In the genomic region with DNA sequence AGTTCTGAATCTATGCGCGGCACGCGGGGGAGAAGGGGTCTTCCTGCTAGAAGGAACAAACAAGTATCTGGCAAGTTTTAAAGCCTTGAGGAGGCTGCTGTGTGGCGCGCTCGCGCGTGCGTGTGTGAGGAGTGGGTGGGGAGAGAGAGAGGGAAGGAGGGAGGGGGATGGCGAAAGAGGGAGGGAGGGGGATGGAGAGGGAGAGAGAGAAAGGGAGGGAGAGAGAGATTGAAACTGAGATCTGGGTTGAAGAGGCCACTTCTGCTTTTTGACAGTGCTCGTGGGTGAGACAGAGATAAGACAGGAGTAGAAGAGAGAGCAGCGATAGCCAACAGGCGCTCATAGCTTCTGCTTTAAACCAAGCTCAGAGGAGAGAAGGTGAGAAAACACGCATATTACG, we compare ENCODE assay signal across 12 mouse cellular contexts.
DNase-seq lines count a peak whose midpoint lies in the region; ATAC-seq lines count a peak whose summit lies in the region.
"Had no signal": no experiment of that assay in that cellular context is flagged by ENCODE, and none has a peak within 500 bp of the region (broad histone marks: within the 10 kb centered on the region; RNA-seq: fewer than 3 reads in every experiment).

No protein-coding gene starts in this region.

- H3K9ac ChIP-seq in heart, embryonic 15.5 days: no peak overlapping the region
- no peak overlapping the region for H3K9ac ChIP-seq in stomach, embryonic 14.5 days (replicated peaks; ENCODE audit: low read depth, low read length)
- H3K9ac ChIP-seq in forebrain, embryonic 15.5 days (replicated peaks): no peak overlapping the region
- H3K9ac ChIP-seq: neural tube, embryonic 13.5 days had no signal

- no peak for DNase-seq in heart, postnatal 4 days
- DNase-seq in spleen, postnatal 36 days (ENCODE audit: low spot score in 2 of 2): peak; percentile 15 to 26
- DNase-seq in spleen, postnatal 4 days (ENCODE audit: low spot score in 2 of 2): no peak
- no peak for DNase-seq in limb, embryonic 10.5 days (ENCODE audit: low spot score)
- DNase-seq in adrenal gland, adult 8-10 months: no peak
- DNase-seq: cerebellum, adult 8-10 months; kidney, postnatal 25 days; lung, postnatal 4 days had no signal

- H3K27me3 ChIP-seq in heart, embryonic 15.5 days: no peaks in the 10 kb centered on the region
- H3K27me3 ChIP-seq in limb, embryonic 10.5 days (ENCODE audit: low read depth, poor library complexity, severe bottlenecking): peaks cover 16% of the 10 kb centered on the region
- H3K27me3 ChIP-seq in stomach, embryonic 14.5 days (ENCODE audit: control insufficient read depth, insufficient read depth, low read length): no peaks in the 10 kb centered on the region
- H3K27me3 ChIP-seq in forebrain, embryonic 15.5 days: no peaks in the 10 kb centered on the region
- H3K27me3 ChIP-seq: neural tube, embryonic 13.5 days had no signal

- no peaks in the 10 kb centered on the region for H3K36me3 ChIP-seq in heart, embryonic 15.5 days
- no peaks in the 10 kb centered on the region for H3K36me3 ChIP-seq in limb, embryonic 10.5 days
- H3K36me3 ChIP-seq in stomach, embryonic 14.5 days (ENCODE audit: control insufficient read depth, insufficient read depth, low read length): no peaks in the 10 kb centered on the region
- H3K36me3 ChIP-seq in forebrain, embryonic 15.5 days: no peaks in the 10 kb centered on the region
- H3K36me3 ChIP-seq: neural tube, embryonic 13.5 days had no signal

- no peak overlapping the region for H3K27ac ChIP-seq in heart, embryonic 15.5 days
- H3K27ac ChIP-seq in limb, embryonic 10.5 days: 0 out of 2 replicates have a peak overlapping the region, but pooled peaks have one; percentile 19
- no peak overlapping the region for H3K27ac ChIP-seq in stomach, embryonic 14.5 days (ENCODE audit: low read length)
- no peak overlapping the region for H3K27ac ChIP-seq in forebrain, embryonic 15.5 days (replicated peaks)
- H3K27ac ChIP-seq: neural tube, embryonic 13.5 days had no signal

- H3K4me1 ChIP-seq in heart, embryonic 15.5 days (replicated peaks): peaks cover 4% of the 10 kb centered on the region
- H3K4me1 ChIP-seq in limb, embryonic 10.5 days: peaks cover 8% of the 10 kb centered on the region
- no peaks in the 10 kb centered on the region for H3K4me1 ChIP-seq in stomach, embryonic 14.5 days (ENCODE audit: control insufficient read depth, insufficient read depth, low read length)
- no peaks in the 10 kb centered on the region for H3K4me1 ChIP-seq in forebrain, embryonic 15.5 days
- H3K4me1 ChIP-seq: neural tube, embryonic 13.5 days had no signal

- WGBS in heart, embryonic 15.5 days: 12% methylated on average over 16 of the region's 16 CpGs
- WGBS in limb, embryonic 10.5 days: 47% methylated on average over 16 of the region's 16 CpGs
- 35% methylated on average over 16 of the region's 16 CpGs for WGBS in stomach, embryonic 14.5 days
- WGBS in forebrain, embryonic 15.5 days: 57% methylated on average over 16 of the region's 16 CpGs

- peak overlapping the region; percentile 57 for H3K4me2 ChIP-seq in heart, embryonic 15.5 days
- H3K4me2 ChIP-seq in stomach, embryonic 14.5 days (replicated peaks; ENCODE audit: low read depth, low read length): peak overlapping the region; percentile 23
- no peak overlapping the region for H3K4me2 ChIP-seq in forebrain, embryonic 15.5 days (replicated peaks)
- H3K4me2 ChIP-seq: neural tube, embryonic 13.5 days had no signal

- H3K9me3 ChIP-seq in heart, embryonic 15.5 days (replicated peaks): no peaks in the 10 kb centered on the region
- no peaks in the 10 kb centered on the region for H3K9me3 ChIP-seq in limb, embryonic 10.5 days (replicated peaks)
- no peaks in the 10 kb centered on the region for H3K9me3 ChIP-seq in stomach, embryonic 14.5 days (ENCODE audit: control insufficient read depth, low read depth, low read length)
- H3K9me3 ChIP-seq in forebrain, embryonic 15.5 days: no peaks in the 10 kb centered on the region
- H3K9me3 ChIP-seq: neural tube, embryonic 13.5 days had no signal

- no peak for ATAC-seq in heart, embryonic 15.5 days (replicated peaks; ENCODE audit: insufficient number of reproducible peaks, insufficient read depth, low FRiP score, low read depth)
- no peak for ATAC-seq in stomach, embryonic 14.5 days (ENCODE audit: insufficient number of reproducible peaks, insufficient read depth, low FRiP score, low read depth)
- no peak for ATAC-seq in forebrain, embryonic 15.5 days (replicated peaks)

- peak overlapping the region; percentile 21 for H3K4me3 ChIP-seq in heart, embryonic 15.5 days
- H3K4me3 ChIP-seq in limb, embryonic 10.5 days: 0 out of 2 replicates have a peak overlapping the region, but pooled peaks have one; percentile 14
- H3K4me3 ChIP-seq in stomach, embryonic 14.5 days (ENCODE audit: low read depth, low read length): no peak overlapping the region; the same call in 1 of the 2 replicates
- H3K4me3 ChIP-seq in forebrain, embryonic 15.5 days: no peak overlapping the region
- H3K4me3 ChIP-seq: neural tube, embryonic 13.5 days had no signal

Comparison
In these comparisons a context has a peak if more than half of its experiments do, and no peak if none do; other contexts are left out.
1. DNase-seq: peak in spleen, postnatal 36 days (2 of 2); none in heart, postnatal 4 days (single experiment), spleen, postnatal 4 days (0 of 2), limb, embryonic 10.5 days (single experiment) and adrenal gland, adult 8-10 months (single experiment).
2. H3K4me3 ChIP-seq: peak in heart, embryonic 15.5 days (single experiment) and limb, embryonic 10.5 days (single experiment); none in stomach, embryonic 14.5 days (single experiment) and forebrain, embryonic 15.5 days (single experiment).